Mouse (Mus musculus) embryonic fibroblast, embryonic 13.5 days (primary cell): ENCODE data around the gene Inpp1. TPM values are rescaled to one million over a fixed set of nuclear protein-coding genes. Genes with fewer than 3 reads are reported as not detected.

Source experiments
- H3K27ac ChIP-seq: 2 replicates; pipeline ENCODE4 v1.5.1; 2012; ENCODE audit warnings: low read length, control low read depth, inconsistent platforms; ENCODE audit not compliant: insufficient read depth
- H3K4me1 ChIP-seq: 2 replicates; pipeline ENCODE4 v1.6.1; 2011; ENCODE audit warnings: low read length; ENCODE audit not compliant: control insufficient read depth, insufficient read depth
- H3K4me3 ChIP-seq: 2 replicates; pipeline ENCODE4 v1.5.1; 2011; ENCODE audit warnings: mild to moderate bottlenecking, control low read depth, low read length; ENCODE audit not compliant: insufficient read depth
- CTCF ChIP-seq: IDR thresholded peaks from 2 replicates; pipeline ENCODE4 v1.5.1; 2011; ENCODE audit warnings: mild to moderate bottlenecking, control low read depth, low read length, moderate library complexity, borderline replicate concordance; ENCODE audit not compliant: insufficient read depth
- POLR2A ChIP-seq: IDR thresholded peaks from 2 replicates; pipeline ENCODE4 v1.6.1; 2011; ENCODE audit warnings: low read depth, mild to moderate bottlenecking, control low read depth, low read length, moderate library complexity
- polyA plus RNA-seq: library from polyadenylated mRNA; stranded (reverse); fragments of >200 nt; gene quantifications from 2 replicates; pipeline ENCODE4 v1.2.4, GENCODE M21; 2011; ENCODE audit warnings: low read depth; ENCODE audit not compliant: missing spikeins, insufficient read length

The Inpp1 gene
- polyA plus RNA-seq, 1 experiment = 11.7 TPM

DNA sequence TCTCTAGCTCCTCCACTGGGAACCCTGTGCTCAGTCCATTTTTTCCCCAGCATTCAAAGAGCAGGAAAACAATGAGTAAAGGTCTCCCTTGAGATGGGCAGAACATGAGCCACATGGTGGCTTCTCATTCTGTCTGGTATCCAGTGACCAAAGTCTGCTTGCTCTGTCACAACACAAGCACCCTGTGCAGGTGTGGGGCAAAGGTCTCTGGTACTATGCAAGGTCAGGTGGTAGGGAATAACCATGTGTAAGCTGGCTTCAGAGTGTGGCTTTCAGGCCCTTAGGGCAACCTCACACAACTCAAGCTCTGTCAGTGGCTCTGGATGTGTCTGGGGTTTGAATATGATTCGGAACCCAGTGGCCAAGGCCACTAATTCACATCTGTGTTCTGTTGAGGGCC lies 67.5 kb downstream of the Inpp1 start:
- Histone ChIP-seq H3K4me3 (no peak overlapping the region), H3K4me1 (0 out of 2 replicates have a peak, but pooled peaks cover 2% of the 10 kb centered on the region), H3K27ac (no peak overlapping the region)
- TF ChIP-seq POLR2A (no peak), CTCF (no peak)

DNA sequence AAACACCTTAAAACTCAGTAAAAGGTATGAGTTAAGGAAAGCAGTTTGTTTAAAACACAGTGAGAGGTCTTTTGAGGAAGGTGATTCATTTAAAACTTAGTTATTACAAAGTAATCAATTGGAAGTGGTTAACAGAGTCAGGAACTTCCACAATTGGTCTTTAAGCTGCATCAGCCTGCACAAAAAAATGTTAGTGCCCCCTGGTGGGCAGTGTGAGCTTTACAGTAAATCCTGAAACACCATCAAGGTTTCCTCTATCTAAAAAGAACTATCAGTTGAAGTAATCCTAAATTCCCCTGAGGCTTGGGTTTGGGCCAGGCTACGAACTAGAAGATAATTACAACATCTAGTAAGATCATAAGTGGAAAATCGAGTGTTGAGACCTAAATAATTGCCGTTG lies 69.2 kb downstream of the Inpp1 start:
- no peak overlapping the region for H3K27ac ChIP-seq
- no peak overlapping the region for H3K4me3 ChIP-seq
- TF ChIP-seq CTCF (no peak), POLR2A (no peak)
- 0 out of 2 replicates have a peak, but pooled peaks cover 2% of the 10 kb centered on the region for H3K4me1 ChIP-seq

DNA sequence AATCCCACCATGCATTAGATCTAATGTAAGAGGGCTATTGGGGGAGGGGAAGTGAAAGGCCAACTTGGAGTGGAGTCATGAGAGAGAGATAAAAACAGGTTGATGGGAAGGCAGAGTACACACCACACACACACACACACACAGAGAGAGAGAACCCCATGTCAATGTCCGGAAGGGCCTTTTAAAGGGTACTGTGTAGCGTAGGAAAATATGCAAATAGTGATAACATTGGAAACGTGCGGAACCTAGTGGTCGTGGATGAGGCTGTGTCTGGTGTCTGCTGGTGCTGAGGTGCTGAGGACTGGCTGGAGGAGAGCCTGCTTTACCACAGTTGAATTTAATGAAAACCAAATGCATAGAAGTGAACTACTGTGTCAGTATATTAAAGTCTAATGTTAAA lies 74.9 kb downstream of the Inpp1 start:
- H3K27ac ChIP-seq = no peak overlapping the region
- TF ChIP-seq POLR2A (no peak), CTCF (no peak)
- no peaks in the 10 kb centered on the region for H3K4me1 ChIP-seq
- no peak overlapping the region for H3K4me3 ChIP-seq

Other genes with a start within 250 kb of the Inpp1 start
- 2.8 and 6.6 TPM in 2 replicates for gene Nemp2, start 187.0 kb downstream of the Inpp1 start, polyA plus RNA-seq
- 2.1 and 2.8 TPM in 2 replicates for gene Mfsd6, start 90.2 kb downstream of the Inpp1 start, polyA plus RNA-seq
- gene Hibch, start 27.2 kb upstream of the Inpp1 start, polyA plus RNA-seq = 21.3 and 23.9 TPM in 2 replicates
- 0.47 TPM in 1 of 2 replicates, not detected in the other for gene 1700019D03Rik, start 202.5 kb upstream of the Inpp1 start, polyA plus RNA-seq
- not detected in 2 replicates for gene Mstn, start 244.0 kb upstream of the Inpp1 start, polyA plus RNA-seq